ENCODE assay signal across 17 mouse cellular contexts in the genomic region with DNA sequence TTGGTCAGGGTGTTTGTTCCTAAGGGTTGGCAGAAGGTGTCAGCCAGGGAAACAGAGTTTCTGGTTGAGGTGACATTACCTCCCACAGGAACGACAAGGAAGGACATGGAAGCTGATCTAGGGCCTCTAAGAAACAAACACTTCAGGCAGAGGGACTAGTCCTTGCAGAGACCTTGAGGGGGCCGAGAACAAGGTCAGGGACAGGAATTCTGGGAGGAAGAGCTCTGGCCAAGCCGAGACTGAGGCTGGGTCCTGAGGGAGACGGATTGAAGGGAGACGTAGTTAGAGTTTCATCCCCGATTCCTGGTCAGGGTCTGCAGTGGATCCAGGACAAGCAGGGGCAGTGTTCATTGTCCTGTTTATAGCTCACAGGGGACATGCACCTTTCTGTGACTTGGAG.
DNase-seq lines count a peak whose midpoint lies in the region; ATAC-seq and TF ChIP-seq lines count a peak whose summit lies in the region.
"Had no signal": no experiment of that assay in that cellular context is flagged by ENCODE, and none has a peak within 500 bp of the region (broad histone marks: within the 10 kb centered on the region; RNA-seq: fewer than 3 reads in every experiment).

No protein-coding gene starts in this region.

- H3K4me1 ChIP-seq in forebrain, embryonic 10.5 days: peaks cover 40% of the 10 kb centered on the region
- peaks cover 9% of the 10 kb centered on the region for H3K4me1 ChIP-seq in forebrain, embryonic 12.5 days
- peaks cover 57% of the 10 kb centered on the region for H3K4me1 ChIP-seq in heart, embryonic 16.5 days (ENCODE audit: control insufficient read depth, insufficient read depth, low read length)
- H3K4me1 ChIP-seq in heart, adult 2 months (ENCODE audit: control insufficient read depth, insufficient read depth, low read length): peaks cover 32% of the 10 kb centered on the region
- peaks cover 33% of the 10 kb centered on the region for H3K4me1 ChIP-seq in liver, postnatal 0 days (ENCODE audit: insufficient read depth)
- H3K4me1 ChIP-seq in liver, embryonic 11.5 days (replicated peaks; ENCODE audit: control insufficient read depth, insufficient read depth, low read length): peaks cover 5% of the 10 kb centered on the region; the same call in 1 of the 2 replicates
- H3K4me1 ChIP-seq in stomach, embryonic 14.5 days (ENCODE audit: control insufficient read depth, insufficient read depth, low read length): peaks cover 38% of the 10 kb centered on the region
- peaks cover 2% of the 10 kb centered on the region; the same call in 1 of the 2 replicates for H3K4me1 ChIP-seq in midbrain, postnatal 0 days (ENCODE audit: insufficient read depth, low read length)
- H3K4me1 ChIP-seq: midbrain, embryonic 15.5 days had no signal

- no peak overlapping the region for H3K9ac ChIP-seq in forebrain, embryonic 12.5 days
- peak overlapping the region; percentile 40 for H3K9ac ChIP-seq in heart, embryonic 16.5 days (ENCODE audit: low read length)
- H3K9ac ChIP-seq in heart, adult 2 months (ENCODE audit: low read depth, low read length): no peak overlapping the region
- H3K9ac ChIP-seq in liver, postnatal 0 days (replicated peaks): no peak overlapping the region
- no peak overlapping the region for H3K9ac ChIP-seq in liver, embryonic 11.5 days (ENCODE audit: low read depth, low read length)
- no peak overlapping the region for H3K9ac ChIP-seq in stomach, embryonic 14.5 days (replicated peaks; ENCODE audit: low read depth, low read length)
- H3K9ac ChIP-seq in midbrain, postnatal 0 days (replicated peaks; ENCODE audit: low read length, poor library complexity, severe bottlenecking): no peak overlapping the region
- H3K9ac ChIP-seq: embryonic facial prominence, embryonic 15.5 days; midbrain, embryonic 15.5 days had no signal

- no peak for DNase-seq in forebrain, embryonic 10.5 days (ENCODE audit: extremely low spot score, low spot score)
- no peak for DNase-seq in heart, adult 2 months
- no peak for DNase-seq in liver, postnatal 0 days
- DNase-seq in liver, embryonic 11.5 days (ENCODE audit: low spot score): no peak
- no peak for DNase-seq in midbrain, postnatal 0 days (ENCODE audit: low spot score)
- DNase-seq: B cell, adult 2 months; cerebellum, postnatal 10 days; embryo, embryonic 11 days; gastrocnemius, postnatal 25 days; thymus, postnatal 25 days had no signal

- 74% methylated on average over 6 of the region's 6 CpGs for WGBS in forebrain, embryonic 10.5 days
- 64% methylated on average over 6 of the region's 6 CpGs for WGBS in forebrain, embryonic 12.5 days
- 48% methylated on average over 6 of the region's 6 CpGs for WGBS in heart, embryonic 16.5 days
- WGBS in heart, adult 2 months: 54% methylated on average over 6 of the region's 6 CpGs
- WGBS in liver, postnatal 0 days (ENCODE audit: insufficient replicate concordance): 57% methylated on average over 6 of the region's 6 CpGs
- 67% methylated on average over 6 of the region's 6 CpGs for WGBS in liver, embryonic 11.5 days
- WGBS in stomach, embryonic 14.5 days: 63% methylated on average over 6 of the region's 6 CpGs
- 56% methylated on average over 6 of the region's 6 CpGs for WGBS in midbrain, postnatal 0 days

- peaks cover 8% of the 10 kb centered on the region; the same call in 1 of the 2 replicates for H3K27me3 ChIP-seq in forebrain, embryonic 10.5 days (ENCODE audit: poor library complexity, severe bottlenecking)
- 0 out of 2 replicates have a peak, but pooled peaks cover 10% of the 10 kb centered on the region for H3K27me3 ChIP-seq in forebrain, embryonic 12.5 days
- H3K27me3 ChIP-seq in heart, embryonic 16.5 days (ENCODE audit: control insufficient read depth, insufficient read depth, low read length): 0 out of 2 replicates have a peak, but pooled peaks cover 4% of the 10 kb centered on the region
- H3K27me3 ChIP-seq in heart, adult 2 months (ENCODE audit: control insufficient read depth, insufficient read depth, low read length): no peaks in the 10 kb centered on the region
- no peaks in the 10 kb centered on the region for H3K27me3 ChIP-seq in liver, postnatal 0 days (ENCODE audit: insufficient read depth, low read length)
- H3K27me3 ChIP-seq in liver, embryonic 11.5 days (replicated peaks; ENCODE audit: control insufficient read depth, insufficient read depth, low read length): no peaks in the 10 kb centered on the region
- no peaks in the 10 kb centered on the region for H3K27me3 ChIP-seq in stomach, embryonic 14.5 days (ENCODE audit: control insufficient read depth, insufficient read depth, low read length)
- no peaks in the 10 kb centered on the region for H3K27me3 ChIP-seq in midbrain, postnatal 0 days (ENCODE audit: insufficient read depth, low read length)
- H3K27me3 ChIP-seq: embryonic facial prominence, embryonic 15.5 days; midbrain, embryonic 15.5 days had no signal

- H3K9me3 ChIP-seq in forebrain, embryonic 10.5 days: no peaks in the 10 kb centered on the region
- H3K9me3 ChIP-seq in forebrain, embryonic 12.5 days: no peaks in the 10 kb centered on the region
- no peaks in the 10 kb centered on the region for H3K9me3 ChIP-seq in heart, embryonic 16.5 days (replicated peaks; ENCODE audit: control insufficient read depth, low read length)
- H3K9me3 ChIP-seq in liver, postnatal 0 days (ENCODE audit: low read length): no peaks in the 10 kb centered on the region
- no peaks in the 10 kb centered on the region for H3K9me3 ChIP-seq in liver, embryonic 11.5 days (ENCODE audit: control insufficient read depth, low read length)
- H3K9me3 ChIP-seq in stomach, embryonic 14.5 days (ENCODE audit: control insufficient read depth, low read depth, low read length): no peaks in the 10 kb centered on the region
- H3K9me3 ChIP-seq in midbrain, postnatal 0 days (ENCODE audit: low read length): no peaks in the 10 kb centered on the region
- H3K9me3 ChIP-seq: embryonic facial prominence, embryonic 15.5 days; hindbrain, embryonic 10.5 days; megakaryocyte, embryonic 14.5 days; midbrain, embryonic 15.5 days had no signal

- no peak overlapping the region for H3K4me2 ChIP-seq in forebrain, embryonic 12.5 days
- H3K4me2 ChIP-seq in heart, embryonic 16.5 days (ENCODE audit: low read depth, low read length): no peak overlapping the region
- H3K4me2 ChIP-seq in liver, postnatal 0 days (ENCODE audit: low read depth, low read length): no peak overlapping the region
- no peak overlapping the region for H3K4me2 ChIP-seq in liver, embryonic 11.5 days
- no peak overlapping the region for H3K4me2 ChIP-seq in stomach, embryonic 14.5 days (replicated peaks; ENCODE audit: low read depth, low read length)
- no peak overlapping the region for H3K4me2 ChIP-seq in midbrain, postnatal 0 days (ENCODE audit: low read depth, low read length, poor library complexity, severe bottlenecking)
- H3K4me2 ChIP-seq: embryonic facial prominence, embryonic 15.5 days; midbrain, embryonic 15.5 days had no signal

- intact Hi-C loops in heart, adult 2 months (cut with DNase I): no loop called here

- no peaks in the 10 kb centered on the region for H3K36me3 ChIP-seq in forebrain, embryonic 10.5 days (replicated peaks)
- no peaks in the 10 kb centered on the region for H3K36me3 ChIP-seq in forebrain, embryonic 12.5 days (replicated peaks)
- H3K36me3 ChIP-seq in heart, embryonic 16.5 days (ENCODE audit: control insufficient read depth, insufficient read depth): no peaks in the 10 kb centered on the region
- H3K36me3 ChIP-seq in heart, adult 2 months (ENCODE audit: control insufficient read depth, insufficient read depth, low read length): no peaks in the 10 kb centered on the region
- no peaks in the 10 kb centered on the region for H3K36me3 ChIP-seq in liver, postnatal 0 days (replicated peaks; ENCODE audit: insufficient read depth, low read length)
- no peaks in the 10 kb centered on the region for H3K36me3 ChIP-seq in liver, embryonic 11.5 days (ENCODE audit: control insufficient read depth, insufficient read depth, low read length)
- no peaks in the 10 kb centered on the region for H3K36me3 ChIP-seq in stomach, embryonic 14.5 days (ENCODE audit: control insufficient read depth, insufficient read depth, low read length)
- H3K36me3 ChIP-seq in midbrain, postnatal 0 days (ENCODE audit: insufficient read depth, low read length): no peaks in the 10 kb centered on the region
- H3K36me3 ChIP-seq: embryonic facial prominence, embryonic 15.5 days; hindbrain, embryonic 10.5 days; midbrain, embryonic 15.5 days had no signal

- TF ChIP-seq EP300 in heart, adult 2 months (IDR thresholded peaks at IDR 0.05; ENCODE audit: insufficient read depth, low read depth, low read length): no peak
- TF ChIP-seq EP300 in liver, postnatal 0 days (IDR thresholded peaks at IDR 0.05; ENCODE audit: low read depth): no peak

- H3K79me2 ChIP-seq in heart, adult 2 months (replicated peaks; ENCODE audit: control insufficient read depth, insufficient read depth, low read length): no peaks in the 10 kb centered on the region

- H3K27ac ChIP-seq in forebrain, embryonic 10.5 days: peak overlapping the region; percentile 20
- H3K27ac ChIP-seq in forebrain, embryonic 12.5 days: no peak overlapping the region
- peak overlapping the region; percentile 52 for H3K27ac ChIP-seq in heart, embryonic 16.5 days (ENCODE audit: low read length)
- no peak overlapping the region for H3K27ac ChIP-seq in heart, adult 2 months
- peak overlapping the region; percentile 39; the same call in 1 of the 2 replicates for H3K27ac ChIP-seq in liver, postnatal 0 days (ENCODE audit: low read depth)
- no peak overlapping the region for H3K27ac ChIP-seq in liver, embryonic 11.5 days (ENCODE audit: low read depth, low read length)
- H3K27ac ChIP-seq in stomach, embryonic 14.5 days (ENCODE audit: low read length): peak overlapping the region; percentile 59; the same call in 1 of the 2 replicates
- H3K27ac ChIP-seq in midbrain, postnatal 0 days (ENCODE audit: low read depth, low read length): no peak overlapping the region
- H3K27ac ChIP-seq: embryonic facial prominence, embryonic 15.5 days; hindbrain, embryonic 10.5 days; midbrain, embryonic 15.5 days had no signal

- no peak for TF ChIP-seq CTCF in heart, adult 2 months (IDR thresholded peaks at IDR 0.05)
- TF ChIP-seq CTCF in liver, postnatal 0 days (IDR thresholded peaks at IDR 0.05; ENCODE audit: low read depth): no peak
- no peak for TF ChIP-seq CTCF in midbrain, postnatal 0 days (IDR thresholded peaks at IDR 0.05)

- TF ChIP-seq POLR2A in heart, adult 2 months (IDR thresholded peaks at IDR 0.05; ENCODE audit: insufficient read depth, low read depth, low read length): no peak

- ATAC-seq in forebrain, embryonic 12.5 days (ENCODE audit: low FRiP score): no peak
- ATAC-seq in heart, embryonic 16.5 days (replicated peaks; ENCODE audit: extremely low read depth, insufficient read depth, low FRiP score): no peak
- ATAC-seq in liver, postnatal 0 days: no peak
- ATAC-seq in liver, embryonic 11.5 days (replicated peaks; ENCODE audit: low FRiP score): no peak
- no peak for ATAC-seq in stomach, embryonic 14.5 days (ENCODE audit: insufficient number of reproducible peaks, insufficient read depth, low FRiP score, low read depth)
- ATAC-seq in midbrain, postnatal 0 days (ENCODE audit: low FRiP score): no peak
- ATAC-seq: midbrain, embryonic 15.5 days had no signal

- no peak overlapping the region for H3K4me3 ChIP-seq in forebrain, embryonic 10.5 days
- no peak overlapping the region for H3K4me3 ChIP-seq in forebrain, embryonic 12.5 days (replicated peaks)
- no peak overlapping the region for H3K4me3 ChIP-seq in heart, embryonic 16.5 days (ENCODE audit: low read length)
- H3K4me3 ChIP-seq in heart, adult 2 months: no peak overlapping the region
- H3K4me3 ChIP-seq in liver, postnatal 0 days (ENCODE audit: low read depth, low read length): no peak overlapping the region
- H3K4me3 ChIP-seq in liver, embryonic 11.5 days (ENCODE audit: low read depth, low read length): no peak overlapping the region
- no peak overlapping the region for H3K4me3 ChIP-seq in stomach, embryonic 14.5 days (ENCODE audit: low read depth, low read length)
- H3K4me3 ChIP-seq in midbrain, postnatal 0 days (ENCODE audit: low read depth, low read length): no peak overlapping the region
- H3K4me3 ChIP-seq: embryonic facial prominence, embryonic 15.5 days; hindbrain, embryonic 10.5 days; midbrain, embryonic 15.5 days had no signal

Comparison
In these comparisons a context has a peak if more than half of its experiments do, and no peak if none do; other contexts are left out.
1. H3K27ac ChIP-seq: peak in forebrain, embryonic 10.5 days (single experiment), heart, embryonic 16.5 days (single experiment), liver, postnatal 0 days (single experiment) and stomach, embryonic 14.5 days (single experiment); none in forebrain, embryonic 12.5 days (single experiment), heart, adult 2 months (single experiment), liver, embryonic 11.5 days (single experiment) and midbrain, postnatal 0 days (single experiment).